14 mouse cellular contexts compared by ENCODE assay signal in genomic region chr2:157802666-157803065, GRCm38 (mm10).
DNase-seq lines count a peak whose midpoint lies in the region; ATAC-seq and TF ChIP-seq lines count a peak whose summit lies in the region.
"Had no signal": no experiment of that assay in that cellular context is flagged by ENCODE, and none has a peak within 500 bp of the region (broad histone marks: within the 10 kb centered on the region; RNA-seq: fewer than 3 reads in every experiment).

No protein-coding gene starts in this region.

- no peak overlapping the region for H3K4me3 ChIP-seq in forebrain, embryonic 10.5 days
- no peak overlapping the region for H3K4me3 ChIP-seq in forebrain, postnatal 0 days (ENCODE audit: low read depth, low read length)
- no peak overlapping the region for H3K4me3 ChIP-seq in forebrain, embryonic 14.5 days (ENCODE audit: low read depth, low read length)
- no peak overlapping the region for H3K4me3 ChIP-seq in midbrain, embryonic 14.5 days (replicated peaks; ENCODE audit: low read depth, low read length)
- H3K4me3 ChIP-seq: heart, embryonic 13.5 days; limb, embryonic 12.5 days; neural tube, embryonic 12.5 days had no signal

- peak overlapping the region; percentile 86 for H3K27ac ChIP-seq in forebrain, embryonic 10.5 days
- no peak overlapping the region for H3K27ac ChIP-seq in forebrain, postnatal 0 days (ENCODE audit: low read depth, low read length)
- H3K27ac ChIP-seq in forebrain, embryonic 14.5 days (ENCODE audit: low read depth, low read length), result no peak overlapping the region
- peak overlapping the region; percentile 55; the same call in 1 of the 2 replicates for H3K27ac ChIP-seq in midbrain, embryonic 14.5 days (replicated peaks; ENCODE audit: low read depth, low read length)
- H3K27ac ChIP-seq: heart, embryonic 13.5 days had no signal

- peaks cover 72% of the 10 kb centered on the region for H3K4me1 ChIP-seq in forebrain, embryonic 10.5 days
- peaks cover 30% of the 10 kb centered on the region for H3K4me1 ChIP-seq in forebrain, postnatal 0 days (ENCODE audit: insufficient read depth)
- peaks cover 30% of the 10 kb centered on the region for H3K4me1 ChIP-seq in forebrain, embryonic 14.5 days (ENCODE audit: control insufficient read depth, insufficient read depth, low read length)
- H3K4me1 ChIP-seq in midbrain, embryonic 14.5 days (ENCODE audit: control insufficient read depth, insufficient read depth, low read length), result peaks cover 64% of the 10 kb centered on the region

- TF ChIP-seq CTCF in forebrain, postnatal 0 days (IDR thresholded peaks at IDR 0.05; ENCODE audit: low read depth), result no peak

- H3K27me3 ChIP-seq in forebrain, embryonic 10.5 days (ENCODE audit: poor library complexity, severe bottlenecking), result peaks cover 17% of the 10 kb centered on the region; the same call in 1 of the 2 replicates
- no peaks in the 10 kb centered on the region for H3K27me3 ChIP-seq in forebrain, postnatal 0 days (ENCODE audit: insufficient read depth, low read length)
- H3K27me3 ChIP-seq in forebrain, embryonic 14.5 days (replicated peaks; ENCODE audit: control insufficient read depth, insufficient read depth, low read length), result no peaks in the 10 kb centered on the region
- no peaks in the 10 kb centered on the region for H3K27me3 ChIP-seq in midbrain, embryonic 14.5 days (ENCODE audit: control insufficient read depth, insufficient read depth, low read length)
- H3K27me3 ChIP-seq: limb, embryonic 12.5 days had no signal

- no peak for DNase-seq in forebrain, embryonic 10.5 days (ENCODE audit: extremely low spot score, low spot score)
- no peak for DNase-seq in forebrain, postnatal 0 days
- peak; percentile 29 to 46 for DNase-seq in cerebellum, adult 18-20 months
- DNase-seq in forebrain, embryonic 14.5 days (ENCODE audit: low spot score), result no peak
- DNase-seq in midbrain, embryonic 14.5 days, result no peak
- no peak for DNase-seq in adrenal gland, adult 8-10 months
- no peak for DNase-seq in lung, postnatal 10 days
- DNase-seq: gastrocnemius, postnatal 10 days; kidney, postnatal 10 days; lung, adult 2 months had no signal

- H3K36me3 ChIP-seq in forebrain, embryonic 10.5 days (replicated peaks), result peaks cover 13% of the 10 kb centered on the region
- H3K36me3 ChIP-seq in forebrain, postnatal 0 days (ENCODE audit: insufficient read depth), result no peaks in the 10 kb centered on the region
- H3K36me3 ChIP-seq in forebrain, embryonic 14.5 days (ENCODE audit: control insufficient read depth, insufficient read depth, low read length), result no peaks in the 10 kb centered on the region
- H3K36me3 ChIP-seq in midbrain, embryonic 14.5 days (ENCODE audit: control insufficient read depth, insufficient read depth, low read length), result peaks cover 6% of the 10 kb centered on the region; the same call in 1 of the 2 replicates

- H3K4me2 ChIP-seq in forebrain, postnatal 0 days (ENCODE audit: low read depth), result no peak overlapping the region
- H3K4me2 ChIP-seq in forebrain, embryonic 14.5 days (ENCODE audit: low read length), result peak overlapping the region; percentile 39; the same call in 1 of the 2 replicates
- H3K4me2 ChIP-seq in midbrain, embryonic 14.5 days (ENCODE audit: low read length), result peak overlapping the region; percentile 39; the same call in 1 of the 2 replicates
- H3K4me2 ChIP-seq: heart, embryonic 13.5 days; limb, embryonic 12.5 days had no signal

- WGBS in forebrain, embryonic 10.5 days, result 79% methylated on average over 5 of the region's 5 CpGs
- WGBS in forebrain, postnatal 0 days, result 71% methylated on average over 5 of the region's 5 CpGs
- 64% methylated on average over 5 of the region's 5 CpGs for WGBS in forebrain, embryonic 14.5 days
- 76% methylated on average over 5 of the region's 5 CpGs for WGBS in midbrain, embryonic 14.5 days

- H3K9ac ChIP-seq in forebrain, postnatal 0 days, result no peak overlapping the region
- H3K9ac ChIP-seq in forebrain, embryonic 14.5 days (ENCODE audit: low read length), result no peak overlapping the region
- no peak overlapping the region for H3K9ac ChIP-seq in midbrain, embryonic 14.5 days (replicated peaks; ENCODE audit: low read length)
- H3K9ac ChIP-seq: heart, embryonic 13.5 days; limb, embryonic 12.5 days had no signal

- no peaks in the 10 kb centered on the region for H3K9me3 ChIP-seq in forebrain, embryonic 10.5 days
- H3K9me3 ChIP-seq in forebrain, postnatal 0 days (ENCODE audit: low read length), result no peaks in the 10 kb centered on the region
- H3K9me3 ChIP-seq in forebrain, embryonic 14.5 days (replicated peaks; ENCODE audit: control insufficient read depth, low read length), result no peaks in the 10 kb centered on the region
- H3K9me3 ChIP-seq in midbrain, embryonic 14.5 days (ENCODE audit: control insufficient read depth, low read length), result no peaks in the 10 kb centered on the region
- H3K9me3 ChIP-seq: heart, embryonic 13.5 days; limb, embryonic 12.5 days; neural tube, embryonic 12.5 days had no signal

- no peak for ATAC-seq in forebrain, postnatal 0 days
- no peak for ATAC-seq in forebrain, embryonic 14.5 days
- ATAC-seq in midbrain, embryonic 14.5 days (ENCODE audit: low FRiP score, low TSS enrichment), result no peak
- ATAC-seq in CD4-positive, CD25-positive, alpha-beta regulatory T cell, adult 4 months, result no peak

Comparison
In these comparisons a context has a peak if more than half of its experiments do, and no peak if none do; other contexts are left out.
1. H3K27ac ChIP-seq: peak in forebrain, embryonic 10.5 days (single experiment) and midbrain, embryonic 14.5 days (single experiment); none in forebrain, postnatal 0 days (single experiment) and forebrain, embryonic 14.5 days (single experiment).
2. DNase-seq: peak in cerebellum, adult 18-20 months (2 of 2); none in forebrain, embryonic 10.5 days (single experiment), forebrain, postnatal 0 days (single experiment), forebrain, embryonic 14.5 days (single experiment), midbrain, embryonic 14.5 days (single experiment), adrenal gland, adult 8-10 months (single experiment) and lung, postnatal 10 days (single experiment).